ENCODE assay signal across 8 mouse cellular contexts in genomic region chr17:25570648-25571452, GRCm38 (mm10). TPM values are rescaled to one million over a fixed set of nuclear protein-coding genes. Genes with fewer than 3 reads are reported as not detected.
A peak's percentile ranks its signal among the peaks of the same experiment; 100 is the strongest.
DNase-seq lines count a peak whose midpoint lies in the region; ATAC-seq lines count a peak whose summit lies in the region.

Sox8 (minus strand) TSS chr17:25570686.

- intact Hi-C loops in left cerebral cortex, postnatal 4 days (cut with DNase I) = no loop called here

- H3K36me3 ChIP-seq in midbrain, embryonic 11.5 days (ENCODE audit: control insufficient read depth, insufficient read depth, low read length) = no peaks in the 10 kb centered on the region

- no peaks in the 10 kb centered on the region for H3K9me3 ChIP-seq in midbrain, embryonic 11.5 days (ENCODE audit: control insufficient read depth, low read length)

- H3K9ac ChIP-seq in midbrain, embryonic 11.5 days (ENCODE audit: low read length) = peak within 1 kb of the TSS; percentile 63

- DNase-seq in adrenal gland, adult 18-20 months (ENCODE audit: low spot score in 2 of 2) = peak; percentile 63 to 71
- peak; percentile 84 for DNase-seq in embryo, embryonic 11.5 days (ENCODE audit: low read depth, low spot score)
- DNase-seq in heart, adult 11 months = peak; percentile 99
- DNase-seq in kidney, adult 11 months = peak; percentile 79
- DNase-seq in left cerebral cortex, postnatal 4 days = peak; percentile 87
- DNase-seq in midbrain, embryonic 11.5 days (ENCODE audit: low spot score, missing footprints) = peak; percentile 98
- peak; percentile 69 for DNase-seq in skeletal muscle tissue, adult 2 months (ENCODE audit: low read depth, low spot score)

- peaks cover 28% of the 10 kb centered on the region for H3K27me3 ChIP-seq in midbrain, embryonic 11.5 days (ENCODE audit: control insufficient read depth, insufficient read depth, low read length)

- H3K27ac ChIP-seq in midbrain, embryonic 11.5 days (ENCODE audit: low read depth, low read length) = no peak within 1 kb of the TSS

- peak within 1 kb of the TSS; percentile 46 for H3K4me3 ChIP-seq in midbrain, embryonic 11.5 days (ENCODE audit: low read depth, low read length)

- ATAC-seq in midbrain, embryonic 11.5 days (ENCODE audit: low FRiP score) = peak; percentile 87
- ATAC-seq in erythroid progenitor cell, adult 5-6 weeks (replicated peaks; ENCODE audit: low FRiP score, poor library complexity, severe bottlenecking) = no peak

- peak within 1 kb of the TSS; percentile 99 for H3K4me2 ChIP-seq in midbrain, embryonic 11.5 days

- peaks cover 22% of the 10 kb centered on the region for H3K4me1 ChIP-seq in midbrain, embryonic 11.5 days (ENCODE audit: control insufficient read depth, insufficient read depth, low read length)

- WGBS in midbrain, embryonic 11.5 days = under 1% methylated on average over 61 of the region's 61 CpGs

RNA-seq across cellular contexts. Expression of gene Sox8, which starts in this region (rescaled TPM):
- 1 to 10 TPM in 1 of 2 experiments, under 1 TPM in 1; 0.73 to 1.6 TPM for total RNA-seq in adrenal gland, adult 18-20 months (2021)
- total RNA-seq in left cerebral cortex, postnatal 4 days (2021) = 10 to 100 TPM; 29.9 to 38.1 TPM
- polyA plus RNA-seq in midbrain, embryonic 11.5 days (2014; fragmentation: Nextera tagmentation; extraction: Ambion mirVana) = 2.0 and 2.1 TPM in 2 replicates
- total RNA-seq in erythroid progenitor cell, adult 5-6 weeks (2015; ENCODE audit: low replicate concordance) = not detected in 2 replicates
- total RNA-seq in erythroid progenitor cell, adult 5-6 weeks (2017; ENCODE audit: low replicate concordance) = not detected in 2 replicates

Comparison
In these comparisons a context has a peak if more than half of its experiments do, and no peak if none do; other contexts are left out.
1. RNA of gene Sox8 (total RNA-seq): 29.9 to 38.1 TPM in left cerebral cortex, postnatal 4 days; 0.73 to 1.6 TPM in adrenal gland, adult 18-20 months and not detected in erythroid progenitor cell, adult 5-6 weeks; every median in the first group is over 10 times any median in the second.
2. Peak in every context shown above with its lines, with median percentiles within 50 percentile points of each other: DNase-seq.